Mouse (Mus musculus): ENCODE data around the gene Hoxc12.

Hoxc12 gene

DNA sequence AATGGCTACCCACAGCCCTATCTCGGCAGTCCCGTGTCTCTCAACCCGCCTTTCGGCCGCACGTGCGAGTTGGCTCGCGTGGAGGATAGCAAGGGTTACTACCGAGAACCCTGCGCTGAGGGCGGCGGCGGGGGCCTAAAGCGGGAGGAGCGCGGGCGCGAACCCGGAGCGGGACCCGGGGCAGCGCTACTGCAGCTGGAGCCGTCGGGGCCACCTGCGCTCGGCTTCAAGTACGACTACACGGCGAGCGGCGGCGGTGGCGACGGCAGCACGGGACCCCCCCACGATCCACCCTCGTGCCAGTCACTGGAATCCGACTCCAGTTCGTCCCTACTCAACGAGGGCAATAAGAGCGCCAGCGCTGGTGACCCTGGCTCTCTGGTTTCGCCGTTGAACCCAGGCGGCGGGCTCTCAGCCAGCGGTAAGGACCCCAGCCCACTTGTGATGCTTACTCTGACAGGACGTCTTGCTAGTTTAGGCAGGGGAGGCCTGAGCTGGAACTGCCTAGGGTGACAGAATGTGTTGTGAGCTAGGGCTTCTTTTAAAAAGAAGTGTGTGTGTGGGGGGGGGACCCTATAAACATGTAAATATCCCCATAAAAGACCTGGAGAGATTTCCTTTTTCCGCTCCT, 594 bp downstream of the Hoxc12 start:
- DNase-seq (ENCODE audit: low spot score), result no peak

DNA sequence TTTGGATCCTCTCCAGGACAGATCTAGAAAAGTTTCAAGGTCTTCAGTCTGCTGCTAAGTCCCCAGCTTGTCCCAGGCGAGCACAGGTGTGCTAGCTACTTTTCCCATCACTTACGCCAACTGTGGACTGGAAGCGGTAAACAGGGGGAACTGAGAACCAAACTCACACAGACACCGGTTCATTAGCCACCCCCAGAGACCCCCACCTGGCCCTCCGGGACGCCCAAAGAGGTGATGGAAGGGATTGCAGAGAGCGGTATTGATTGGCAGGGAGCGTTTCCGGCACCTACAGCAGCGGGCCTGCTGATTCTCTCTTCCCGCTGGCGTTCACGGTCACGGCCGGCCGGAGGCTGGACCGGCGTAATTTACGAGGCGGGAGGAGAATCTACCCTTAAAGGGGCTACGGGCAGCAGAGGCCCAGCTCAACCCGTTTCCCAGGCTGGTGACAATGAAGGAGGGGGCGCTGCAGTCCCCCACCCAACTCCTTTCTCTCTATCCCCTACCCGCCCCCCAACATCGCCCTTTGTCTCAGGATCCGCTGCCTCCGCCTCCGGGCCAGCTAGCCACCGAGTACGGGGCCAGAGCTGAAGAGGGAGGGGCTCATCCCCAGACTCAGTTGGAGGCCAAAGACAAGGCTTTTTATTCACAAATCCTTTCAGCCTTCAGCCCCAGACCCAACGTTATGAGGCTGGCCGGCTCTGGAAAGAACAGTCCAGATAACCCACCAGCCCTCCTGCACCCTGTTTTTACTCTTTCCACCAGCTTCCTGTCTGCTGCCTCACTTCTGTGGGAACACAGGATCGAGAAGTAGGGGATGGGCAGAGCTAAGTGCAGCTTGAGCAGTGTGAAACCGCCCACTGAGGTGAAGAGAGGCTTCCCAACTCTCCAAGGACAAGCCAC, 2.9 kb downstream of the Hoxc12 start:
- DNase-seq (ENCODE audit: low spot score), result no peak

GRCm38 (mm10) chr15:102942739-102943467, 6.3 kb downstream of the Hoxc12 start:
- DNase-seq (ENCODE audit: low spot score), result no peak

- no peak for DNase-seq (ENCODE audit: low spot score)
Measured at GRCm38 (mm10) chr15:102943468-102943813, 6.9 kb downstream of the Hoxc12 start.

DNA sequence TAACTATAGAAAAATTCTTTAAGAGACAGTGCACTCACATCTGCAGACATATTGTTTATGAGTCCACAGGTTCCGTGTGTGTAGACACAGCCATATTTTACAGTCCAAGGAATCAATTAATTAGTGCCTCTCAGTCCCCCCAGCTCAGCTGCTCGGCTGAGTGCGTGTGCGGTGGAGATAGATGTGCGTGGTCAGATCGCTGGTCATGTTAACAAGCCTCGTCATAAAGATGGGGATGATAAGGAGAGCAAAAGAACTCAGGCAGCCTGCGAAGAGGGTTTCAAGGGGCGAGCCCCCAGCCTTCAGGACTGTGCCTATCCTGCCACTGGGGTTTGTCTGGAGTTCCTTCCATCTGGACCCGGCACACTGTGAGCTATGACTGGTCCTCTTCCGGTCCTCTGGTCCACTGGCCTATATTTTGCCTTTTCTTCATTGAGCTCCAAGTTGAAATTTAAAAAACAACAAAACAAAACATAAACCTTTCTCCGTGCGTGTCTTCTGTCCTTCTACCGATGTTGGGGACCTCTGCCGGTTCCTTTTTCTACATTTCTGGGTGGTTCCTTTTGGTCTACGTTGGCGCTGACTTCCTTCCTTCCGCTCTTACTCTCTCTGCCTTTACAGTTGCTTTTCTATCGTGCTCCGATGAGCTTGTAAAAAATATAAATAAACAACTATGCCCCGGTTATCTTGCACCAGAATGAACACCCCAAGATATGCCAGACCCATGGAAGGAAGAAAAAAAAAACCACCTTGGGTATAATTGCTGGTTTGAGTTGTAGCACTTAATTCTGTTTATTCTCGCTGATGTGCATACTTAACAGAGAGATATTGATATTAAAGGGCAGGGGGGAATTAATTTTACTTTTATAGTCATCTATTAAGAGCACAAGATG, 8.9 kb downstream of the Hoxc12 start:
- DNase-seq (ENCODE audit: low spot score), result no peak

GRCm38 (mm10) chr15:102947276-102947675, 10.7 kb downstream of the Hoxc12 start:
- no peak for DNase-seq (ENCODE audit: low spot score)

- no peak for DNase-seq (ENCODE audit: low spot score)
Measured at GRCm38 (mm10) chr15:102948842-102949241, 12.3 kb downstream of the Hoxc12 start.

- DNase-seq (ENCODE audit: low spot score), result no peak
Measured at GRCm38 (mm10) chr15:102949696-102950095, 13.1 kb downstream of the Hoxc12 start.

DNA sequence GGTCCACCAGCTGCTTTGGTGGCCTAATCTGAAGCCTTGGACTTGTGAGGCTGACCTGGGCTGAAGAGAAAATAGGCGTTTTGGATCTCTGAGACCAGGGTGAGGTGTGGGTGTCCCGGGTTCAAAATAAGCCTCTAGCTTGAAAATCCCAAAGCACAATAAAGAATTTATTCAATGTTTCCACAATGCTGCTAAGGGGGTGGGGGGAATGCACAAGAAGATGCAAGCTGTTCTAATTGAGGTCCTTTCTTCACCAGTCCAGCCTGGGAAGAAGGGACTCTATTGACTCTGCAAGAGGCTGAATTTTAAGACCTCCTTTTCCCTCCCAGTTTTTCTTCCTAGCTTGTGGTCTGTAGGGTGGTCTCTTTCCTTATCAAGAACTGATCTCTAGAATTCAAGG, 14.3 kb downstream of the Hoxc12 start:
- DNase-seq (ENCODE audit: low spot score), result no peak

GRCm38 (mm10) chr15:102953561-102953960, 17.0 kb downstream of the Hoxc12 start:
- no peak for DNase-seq (ENCODE audit: low spot score)

DNA sequence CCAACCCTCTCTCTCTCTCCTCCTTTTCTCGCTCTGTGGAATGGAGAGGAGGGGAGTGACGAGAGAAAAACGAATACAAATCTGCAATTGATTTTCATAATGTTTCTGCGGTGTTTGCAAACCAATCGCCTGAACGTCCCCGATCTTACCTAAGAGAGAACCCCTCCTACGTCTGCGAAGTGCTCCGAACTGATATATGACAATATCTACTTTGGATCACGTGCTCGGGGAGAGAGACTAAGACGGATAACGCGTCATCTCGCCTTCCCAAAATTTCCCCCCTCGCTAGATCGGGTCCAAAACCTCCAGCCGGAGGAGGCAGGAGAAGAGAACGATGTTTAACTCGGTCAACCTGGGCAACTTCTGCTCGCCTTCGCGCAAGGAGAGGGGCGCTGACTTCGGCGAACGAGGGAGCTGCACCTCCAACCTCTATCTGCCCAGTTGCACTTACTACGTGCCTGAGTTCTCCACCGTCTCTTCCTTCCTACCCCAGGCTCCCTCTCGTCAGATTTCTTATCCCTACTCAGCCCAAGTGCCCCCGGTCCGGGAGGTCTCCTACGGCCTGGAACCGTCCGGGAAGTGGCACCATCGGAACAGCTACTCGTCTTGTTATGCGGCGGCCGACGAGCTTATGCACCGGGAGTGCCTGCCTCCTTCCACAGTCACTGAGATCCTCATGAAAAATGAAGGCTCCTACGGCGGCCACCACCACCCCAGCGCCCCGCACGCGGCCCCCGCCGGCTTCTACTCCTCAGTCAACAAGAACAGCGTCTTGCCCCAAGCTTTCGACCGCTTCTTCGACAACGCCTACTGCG, 17.8 kb downstream of the Hoxc12 start, which contains the start of gene Hoxc11:
TSS of gene Hoxc11 (plus strand) at position 236 of the 815 bp plus-strand sequence.
- DNase-seq (ENCODE audit: low spot score), result no peak

DNA sequence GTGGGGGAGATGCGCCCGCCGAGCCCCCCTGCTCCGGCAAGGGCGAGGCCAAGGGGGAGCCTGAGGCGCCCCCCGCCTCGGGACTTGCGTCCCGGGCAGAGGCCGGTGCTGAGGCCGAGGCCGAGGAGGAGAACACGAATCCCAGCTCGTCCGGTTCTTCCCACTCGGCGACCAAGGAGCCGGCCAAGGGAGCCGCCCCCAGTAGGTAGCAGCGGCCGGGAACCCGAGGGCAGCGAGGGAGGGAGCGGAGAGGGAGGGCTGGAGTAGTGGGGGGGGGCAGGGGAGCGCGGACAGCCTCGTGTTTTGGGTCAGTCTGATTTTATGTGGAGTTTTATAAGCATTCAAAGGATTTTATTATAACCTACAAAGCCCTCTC, 18.4 kb downstream of the Hoxc12 start:
- no peak for DNase-seq (ENCODE audit: low spot score)

- DNase-seq (ENCODE audit: low spot score), result no peak
Measured at GRCm38 (mm10) chr15:102955833-102956640, 19.5 kb downstream of the Hoxc12 start.

DNA sequence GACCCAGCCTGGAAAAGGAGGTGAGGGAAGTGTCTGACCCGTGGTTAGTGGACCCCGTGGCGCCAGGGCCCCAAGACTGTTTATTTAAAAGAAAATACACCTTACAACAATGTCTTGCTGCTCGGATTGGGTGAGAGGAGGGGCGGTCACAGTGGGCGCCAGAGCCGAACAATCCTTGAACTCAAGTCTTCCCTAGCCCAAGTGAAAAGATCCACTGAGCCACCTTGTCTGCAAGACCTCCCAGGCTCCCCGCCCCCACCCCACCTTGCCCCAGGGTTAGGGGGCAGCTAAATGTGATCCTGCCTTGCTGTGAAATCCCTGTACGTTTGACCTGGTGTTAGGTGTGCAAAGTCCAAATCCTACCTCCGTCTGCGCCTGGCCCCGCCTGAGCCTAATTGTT, 20.3 kb downstream of the Hoxc12 start:
- no peak for DNase-seq (ENCODE audit: low spot score)

DNA sequence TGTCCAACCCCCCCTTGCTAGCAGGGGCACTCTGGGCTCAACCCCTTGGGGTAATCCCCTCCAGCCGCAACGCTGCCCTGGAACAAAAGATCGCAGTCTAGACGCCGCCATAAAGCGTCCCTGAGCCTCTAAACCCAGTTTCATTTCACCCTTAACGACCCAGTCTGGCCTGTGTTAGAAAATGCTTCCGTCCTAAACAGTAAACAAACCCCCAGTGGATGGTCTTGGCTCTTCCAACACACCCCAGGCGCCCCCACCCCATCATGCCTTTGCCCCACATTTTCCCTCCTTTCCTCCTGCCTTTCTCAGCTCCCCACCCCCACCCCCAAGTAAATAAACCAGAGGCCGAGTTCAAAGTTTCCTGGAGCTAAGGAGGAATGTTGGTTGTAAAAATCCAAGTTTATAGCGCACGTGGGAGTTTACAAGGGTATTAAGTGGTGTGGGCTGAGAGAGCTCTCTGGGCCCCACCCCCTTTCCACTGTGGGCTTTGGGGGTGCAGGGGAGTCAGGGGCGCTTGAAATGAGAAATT, 23.2 kb downstream of the Hoxc12 start:
- no peak for DNase-seq (ENCODE audit: low spot score)

GRCm38 (mm10) chr15:102961728-102962127, 25.2 kb downstream of the Hoxc12 start:
- DNase-seq (ENCODE audit: low spot score), result no peak

DNA sequence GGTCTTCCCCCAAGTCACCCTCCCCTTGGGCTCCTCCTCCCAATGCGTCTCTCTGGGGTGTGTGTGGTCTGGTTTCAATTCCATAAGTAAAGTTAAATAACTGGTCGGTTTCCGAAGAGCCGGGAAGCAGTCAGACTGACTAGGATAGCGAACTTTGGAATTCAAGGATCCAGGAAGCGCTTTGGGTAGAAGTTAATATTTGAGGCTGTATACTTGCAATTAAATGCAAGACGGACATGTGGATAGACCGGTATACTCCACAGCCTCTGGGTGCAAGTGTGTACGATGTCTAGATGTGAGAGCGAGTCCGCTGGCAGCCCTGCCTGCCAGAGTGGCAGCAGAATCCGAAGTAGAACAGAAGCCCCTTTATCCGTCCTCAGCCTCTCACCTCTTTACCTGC, 25.9 kb downstream of the Hoxc12 start:
- DNase-seq (ENCODE audit: low spot score), result no peak

- no peak for DNase-seq (ENCODE audit: low spot score)
Measured at GRCm38 (mm10) chr15:102963259-102963658, 26.7 kb downstream of the Hoxc12 start.

DNA sequence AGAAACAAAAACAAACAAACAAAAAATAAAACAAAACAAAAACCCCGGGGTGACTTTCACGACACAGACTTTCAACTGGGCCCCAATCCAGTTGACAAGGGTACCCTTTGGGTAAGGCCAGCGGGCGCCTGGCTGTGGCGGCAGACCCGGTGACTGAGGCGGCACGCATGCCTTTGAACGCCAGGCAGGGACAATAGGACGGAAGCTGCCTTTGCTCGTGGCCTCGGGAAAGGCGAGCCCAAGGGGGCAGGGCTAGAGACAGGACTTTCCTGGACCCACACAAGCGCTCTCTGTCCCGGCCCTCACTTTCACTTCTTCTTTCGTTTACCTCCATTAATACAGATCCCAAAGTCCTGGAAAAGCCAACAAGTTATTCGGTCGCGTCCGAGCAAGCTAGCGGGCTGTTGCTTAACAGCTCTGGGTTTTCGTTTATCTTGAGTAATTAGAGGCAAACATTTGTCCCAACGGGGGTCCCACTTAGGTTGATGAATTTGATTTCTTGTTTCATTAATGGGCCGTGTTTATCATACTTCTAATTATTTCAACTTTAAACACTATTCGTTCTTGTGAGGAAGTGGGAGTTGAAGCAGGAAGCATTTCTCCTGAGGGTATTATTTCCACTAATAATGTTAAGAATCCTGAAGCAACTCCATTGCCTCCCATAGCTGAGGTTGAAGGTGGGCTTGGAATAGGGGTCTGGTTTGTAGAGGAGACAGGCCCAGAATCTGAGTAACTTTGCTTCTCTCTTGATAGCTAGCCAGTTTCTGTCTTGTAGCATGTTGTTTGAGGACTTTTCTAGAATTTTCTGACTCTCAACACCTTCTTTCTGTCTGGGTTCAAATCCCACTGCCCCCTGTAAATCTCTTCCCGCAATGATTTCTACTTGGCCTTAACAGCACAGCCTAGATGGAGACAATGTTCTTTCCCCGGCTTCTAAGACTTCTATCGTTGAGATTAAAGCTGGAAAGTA, 27.4 kb downstream of the Hoxc12 start:
- DNase-seq (ENCODE audit: low spot score), result peak; percentile 27

Measured in urinary bladder, postnatal 25 days (tissue).